Mouse (Mus musculus) liver, adult 2 months (tissue): ENCODE data around the gene Dnajc13.

Source experiments
- CTCF ChIP-seq: fragments of 200-500 bp; IDR thresholded peaks from 2 replicates; pipeline ENCODE4 v1.5.1; 2011; ENCODE audit warnings: low read depth, low read length, control low read depth
- POLR2A ChIP-seq: fragments of 200-500 bp; IDR thresholded peaks from 2 replicates; pipeline ENCODE4 v1.6.1; 2011; ENCODE audit warnings: low read length, control low read depth; ENCODE audit not compliant: insufficient read depth; ENCODE audit errors: extremely low read depth

DNA sequence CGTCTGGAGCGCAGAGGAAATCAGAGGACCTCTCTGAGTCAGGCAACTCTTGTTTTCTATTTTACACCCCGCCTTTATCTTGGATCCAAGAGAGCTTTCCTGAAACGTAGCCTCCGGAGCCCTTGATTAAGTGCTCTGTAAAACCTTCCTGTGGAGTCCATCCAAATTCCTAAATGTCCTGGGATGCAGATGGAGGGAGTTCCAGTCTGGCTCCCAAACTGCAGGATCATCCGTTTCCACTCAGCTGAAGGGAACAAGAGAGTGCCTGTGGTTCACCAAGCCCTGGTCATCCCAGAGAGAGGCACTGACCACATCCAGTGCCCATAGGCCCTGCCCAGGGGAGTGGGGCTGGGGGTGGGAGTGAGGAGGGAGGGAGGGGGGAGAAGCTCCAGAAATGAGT is 160.4 kb downstream of the Dnajc13 start:
- TF ChIP-seq POLR2A (no peak), CTCF (no peak)
